Mouse (Mus musculus) kidney, adult 2 months (tissue): ENCODE measurements around the gene Spata2.
A peak's percentile ranks its signal among the peaks of the same experiment; 100 is the strongest.

ENCODE experiments used
- CTCF ChIP-seq: fragments of 200-500 bp; conservative IDR thresholded peaks from 2 replicates; pipeline ENCODE4 v1.5.1; 2011; ENCODE audit warnings: low read depth, mild to moderate bottlenecking, control low read depth, low read length, moderate library complexity, mixed read lengths; ENCODE audit not compliant: insufficient read depth, insufficient read length
- POLR2A ChIP-seq: fragments of 200-500 bp; IDR thresholded peaks from one replicate; pipeline ENCODE4 v1.6.1; 2011; ENCODE audit warnings: low read depth, low read length, control low read depth

GRCm38 (mm10) chr2:167519606-167520252, 27.0 kb upstream of the Spata2 start:
- TF ChIP-seq CTCF, result 0 out of 2 replicates have a peak, but pooled peaks have one; percentile 22
- TF ChIP-seq POLR2A, result no peak
